Mouse (Mus musculus) forebrain, embryonic 10.5 days (tissue): ENCODE data around the gene Car10. TPM values are rescaled to one million over a fixed set of nuclear protein-coding genes. Genes with fewer than 3 reads are reported as not detected.

ENCODE experiments used
- DNase-seq: peaks from one replicate; pipeline ENCODE4 v3.0.0-alpha.2; 2017; ENCODE audit warnings: low spot score; ENCODE audit errors: extremely low spot score
- H3K27ac ChIP-seq: fragments of 300-500 bp; sonication (generic); 2 replicates; pipeline ENCODE4 v1.5.1; 2016; ENCODE audit warnings: mild to moderate bottlenecking
- H3K27me3 ChIP-seq: fragments of 300-500 bp; sonication (generic); 2 replicates; pipeline ENCODE4 v1.6.1; 2016; ENCODE audit warnings: mild to moderate bottlenecking; ENCODE audit not compliant: poor library complexity, severe bottlenecking
- H3K36me3 ChIP-seq: fragments of 300-500 bp; sonication (generic); replicated peaks from 2 replicates; pipeline ENCODE4 v1.6.1; 2016; ENCODE audit warnings: mild to moderate bottlenecking, moderate library complexity
- H3K4me1 ChIP-seq: fragments of 300-500 bp; sonication (generic); 2 replicates; pipeline ENCODE4 v1.6.1; 2016
- H3K4me3 ChIP-seq: fragments of 300-500 bp; sonication (generic); 2 replicates; pipeline ENCODE4 v1.5.1; 2016; ENCODE audit warnings: mild to moderate bottlenecking, moderate library complexity
- H3K9me3 ChIP-seq: fragments of 300-500 bp; sonication (generic); 2 replicates; pipeline ENCODE4 v1.6.1; 2016; ENCODE audit warnings: mild to moderate bottlenecking, moderate library complexity
- WGBS: fragments of 180-500 bp; shearing (Covaris S2); methylation state at CpG from one replicate; pipeline ENCODE4 v1.1.7; 2016; 5-methylcytosine and 5-hydroxymethylcytosine counted together
- polyA plus RNA-seq: library from polyadenylated mRNA; unstranded; fragments of >200 nt; fragmentation: Nextera tagmentation; extraction: Ambion mirVana; gene quantifications from 2 replicates; pipeline ENCODE4 v1.2.1, GENCODE M21; 2016

The Car10 gene
- polyA plus RNA-seq, 1 experiment from 2014 or later: 0.41 TPM

GRCm38 (mm10) chr11:93188621-93189020 lies 90.8 kb downstream of the Car10 start:
- Histone ChIP-seq H3K9me3 (no peaks in the 10 kb centered on the region), H3K27me3 (no peaks in the 10 kb centered on the region), H3K27ac (no peak overlapping the region), H3K4me3 (no peak overlapping the region), H3K36me3 (no peaks in the 10 kb centered on the region), H3K4me1 (no peaks in the 10 kb centered on the region)
- 81% methylated on average over 5 of the region's 5 CpGs for WGBS
- DNase-seq: no peak

DNA sequence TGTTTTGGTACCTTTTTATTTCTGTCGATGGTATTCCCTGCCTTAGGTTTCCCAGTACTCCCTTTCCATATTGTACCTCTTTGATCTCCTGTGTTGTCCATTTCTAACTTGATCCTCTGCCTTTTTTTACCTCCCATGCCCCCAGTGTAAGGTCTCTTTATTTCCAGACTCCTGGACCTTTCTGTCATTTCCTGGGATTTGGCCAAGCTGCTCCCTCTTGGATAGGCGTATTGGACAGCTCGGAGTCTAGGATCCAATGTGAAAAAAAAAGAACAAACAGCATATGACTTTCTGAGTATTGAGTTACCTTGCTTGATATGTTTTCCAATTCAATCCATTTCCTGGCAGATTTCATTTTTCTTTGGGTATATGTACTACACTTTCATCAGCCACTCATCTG lies 102.2 kb downstream of the Car10 start:
- 96% methylated on average over 3 of the region's 3 CpGs for WGBS
- Histone ChIP-seq H3K4me1 (no peaks in the 10 kb centered on the region), H3K9me3 (no peaks in the 10 kb centered on the region), H3K27me3 (no peaks in the 10 kb centered on the region), H3K4me3 (no peak overlapping the region), H3K36me3 (no peaks in the 10 kb centered on the region), H3K27ac (no peak overlapping the region)
- DNase-seq: no peak

DNA sequence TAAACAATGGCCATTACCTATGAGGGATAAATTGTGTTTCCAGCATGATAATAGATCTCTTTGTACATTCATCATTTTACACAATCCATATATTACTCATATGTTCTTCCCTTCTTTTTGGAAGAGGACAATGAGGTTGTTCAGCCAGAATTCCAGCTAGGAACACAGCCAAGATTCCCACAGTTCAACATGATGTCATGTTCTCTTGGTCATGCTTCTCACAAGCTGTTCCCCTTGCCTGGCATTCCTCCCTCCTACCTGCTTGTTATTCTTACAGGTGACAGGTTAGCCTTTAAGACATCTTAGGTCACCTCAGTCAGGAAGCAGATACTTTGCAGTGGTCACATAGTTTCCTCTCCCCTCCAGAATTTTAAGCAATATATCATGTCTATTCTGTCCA lies 119.6 kb downstream of the Car10 start:
- no peaks in the 10 kb centered on the region for H3K9me3 ChIP-seq
- no peak overlapping the region for H3K4me3 ChIP-seq
- no peak for DNase-seq
- H3K4me1 ChIP-seq: no peaks in the 10 kb centered on the region
- no peaks in the 10 kb centered on the region for H3K27me3 ChIP-seq
- H3K27ac ChIP-seq: no peak overlapping the region
- H3K36me3 ChIP-seq: no peaks in the 10 kb centered on the region

GRCm38 (mm10) chr11:93230057-93230456 lies 132.2 kb downstream of the Car10 start:
- Histone ChIP-seq H3K9me3 (no peaks in the 10 kb centered on the region), H3K36me3 (no peaks in the 10 kb centered on the region), H3K4me3 (no peak overlapping the region), H3K27me3 (no peaks in the 10 kb centered on the region), H3K4me1 (no peaks in the 10 kb centered on the region), H3K27ac (no peak overlapping the region)
- DNase-seq: no peak

DNA sequence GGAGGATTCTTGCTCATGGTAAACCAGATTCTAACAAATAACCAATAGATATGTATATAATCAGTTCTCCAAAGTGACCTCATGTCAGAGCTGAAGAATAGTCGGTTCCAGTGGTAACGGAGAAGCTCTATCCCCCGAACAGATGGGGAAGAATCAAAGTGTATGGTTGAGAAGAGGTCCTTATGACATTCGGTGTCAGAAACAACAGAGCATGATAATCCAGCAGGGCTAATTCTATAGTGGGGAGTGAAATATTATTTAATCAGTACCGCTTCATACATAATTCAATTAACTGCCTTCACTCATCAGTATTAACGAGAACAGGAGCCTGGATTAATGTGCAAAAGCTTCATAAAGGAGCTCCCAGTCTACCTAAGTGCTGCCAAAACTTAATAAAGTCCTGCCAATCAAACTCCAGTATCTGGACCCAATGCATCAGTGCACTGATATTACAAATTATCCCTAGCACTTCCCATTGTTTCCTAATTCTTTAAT lies 152.0 kb downstream of the Car10 start:
- H3K27me3 ChIP-seq: no peaks in the 10 kb centered on the region

DNA sequence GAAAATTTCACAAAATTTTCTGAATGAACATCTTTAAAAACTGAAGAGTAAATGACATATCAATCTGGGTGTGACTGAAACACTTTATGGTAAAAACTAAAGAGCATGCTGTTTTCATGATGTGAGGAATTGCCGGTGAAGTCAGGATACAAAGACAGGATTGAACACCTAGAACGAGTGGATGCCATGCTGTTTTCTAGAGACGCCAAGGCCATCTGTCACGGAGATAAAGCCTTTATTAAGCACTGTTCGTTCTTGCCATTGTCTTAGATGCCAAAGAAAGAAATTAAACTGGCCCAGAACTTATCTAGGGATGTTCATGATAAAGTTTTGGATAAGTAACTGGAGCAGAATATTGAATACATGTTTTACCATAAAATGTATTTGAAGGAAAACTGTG lies 153.9 kb downstream of the Car10 start:
- Histone ChIP-seq H3K4me1 (no peaks in the 10 kb centered on the region), H3K9me3 (no peaks in the 10 kb centered on the region), H3K27me3 (no peaks in the 10 kb centered on the region), H3K27ac (no peak overlapping the region), H3K36me3 (no peaks in the 10 kb centered on the region), H3K4me3 (no peak overlapping the region)
- DNase-seq: no peak
- 81% methylated on average over 5 of the region's 5 CpGs for WGBS

More for the DNA sequence above, 152.0 kb downstream of the Car10 start:
- WGBS: 86% methylated on average over 6 of the region's 6 CpGs
- no peak for DNase-seq
- H3K27ac ChIP-seq: no peak overlapping the region
- no peaks in the 10 kb centered on the region for H3K9me3 ChIP-seq
- no peak overlapping the region for H3K4me3 ChIP-seq
- H3K4me1 ChIP-seq: no peaks in the 10 kb centered on the region
- no peaks in the 10 kb centered on the region for H3K36me3 ChIP-seq

- Histone ChIP-seq H3K36me3 (no peaks in the 10 kb centered on the region), H3K4me3 (no peak overlapping the region), H3K4me1 (no peaks in the 10 kb centered on the region), H3K27me3 (no peaks in the 10 kb centered on the region), H3K9me3 (no peaks in the 10 kb centered on the region), H3K27ac (no peak overlapping the region)
- 80% methylated on average over 3 of the region's 3 CpGs for WGBS
- no peak for DNase-seq
Measured at GRCm38 (mm10) chr11:93263979-93264378, 166.2 kb downstream of the Car10 start.

- WGBS: 67% methylated on average over 6 of the region's 6 CpGs
- Histone ChIP-seq H3K27ac (no peak overlapping the region), H3K4me3 (no peak overlapping the region), H3K4me1 (peaks cover 7% of the 10 kb centered on the region; the same call in 1 of the 2 replicates), H3K27me3 (no peaks in the 10 kb centered on the region), H3K36me3 (no peaks in the 10 kb centered on the region), H3K9me3 (no peaks in the 10 kb centered on the region)
- DNase-seq: no peak
Measured at GRCm38 (mm10) chr11:93272016-93272415, 174.2 kb downstream of the Car10 start.

- H3K9me3 ChIP-seq: no peaks in the 10 kb centered on the region
- WGBS: 75% methylated on average over 6 of the region's 6 CpGs
- H3K27me3 ChIP-seq: no peaks in the 10 kb centered on the region
- DNase-seq: no peak
- H3K4me1 ChIP-seq: peaks cover 7% of the 10 kb centered on the region; the same call in 1 of the 2 replicates
- H3K27ac ChIP-seq: no peak overlapping the region
- no peak overlapping the region for H3K4me3 ChIP-seq
- H3K36me3 ChIP-seq: no peaks in the 10 kb centered on the region
Measured at GRCm38 (mm10) chr11:93273906-93274305, 176.1 kb downstream of the Car10 start.

DNA sequence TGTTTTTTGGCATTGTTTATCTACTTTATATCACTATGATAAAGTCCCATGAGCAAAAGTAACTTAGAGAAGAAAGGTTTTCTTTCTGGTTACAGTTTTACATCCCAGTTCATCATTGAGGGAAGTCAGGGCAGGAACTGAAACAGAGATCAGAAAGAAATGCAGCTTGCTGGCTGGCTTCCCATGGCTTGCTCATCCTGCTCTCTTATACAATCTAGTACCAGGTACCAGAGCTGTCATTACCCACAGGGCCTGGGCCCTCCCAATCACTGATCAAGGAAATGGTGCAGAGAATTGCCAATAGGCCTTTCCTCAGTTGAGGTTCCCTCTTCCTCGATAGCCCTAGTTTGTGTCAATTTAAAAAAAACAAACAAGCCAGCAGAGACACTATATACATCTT lies 195.8 kb downstream of the Car10 start:
- H3K4me3 ChIP-seq: no peak overlapping the region
- H3K27me3 ChIP-seq: no peaks in the 10 kb centered on the region
- H3K4me1 ChIP-seq: no peaks in the 10 kb centered on the region
- H3K27ac ChIP-seq: no peak overlapping the region
- H3K36me3 ChIP-seq: no peaks in the 10 kb centered on the region
- no peak for DNase-seq
- 86% methylated on average over 1 of the region's 1 CpGs for WGBS
- H3K9me3 ChIP-seq: no peaks in the 10 kb centered on the region

DNA sequence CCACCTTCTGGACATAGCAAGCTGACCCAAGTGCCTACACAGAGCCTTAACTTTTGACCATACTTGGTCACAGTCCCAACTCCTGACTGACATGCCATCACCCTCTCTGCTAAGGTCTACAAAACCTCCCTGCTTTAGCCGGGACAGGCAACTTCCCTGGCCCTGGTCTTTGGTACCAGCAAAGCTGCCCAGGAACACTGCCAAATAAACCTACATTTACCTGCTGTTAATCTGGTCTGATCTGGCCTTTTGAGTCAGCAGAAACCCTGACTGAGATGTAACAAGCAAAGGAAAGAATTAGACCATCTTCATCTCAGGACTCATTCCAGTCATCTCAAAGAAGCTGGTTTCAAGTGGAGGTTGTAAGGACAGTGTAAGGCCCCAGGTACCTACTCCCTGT lies 212.2 kb downstream of the Car10 start:
- no peak for DNase-seq
- Histone ChIP-seq H3K4me1 (no peaks in the 10 kb centered on the region), H3K27me3 (no peaks in the 10 kb centered on the region), H3K27ac (no peak overlapping the region), H3K36me3 (no peaks in the 10 kb centered on the region), H3K9me3 (no peaks in the 10 kb centered on the region), H3K4me3 (no peak overlapping the region)
- 94% methylated on average over 1 of the region's 1 CpGs for WGBS

DNA sequence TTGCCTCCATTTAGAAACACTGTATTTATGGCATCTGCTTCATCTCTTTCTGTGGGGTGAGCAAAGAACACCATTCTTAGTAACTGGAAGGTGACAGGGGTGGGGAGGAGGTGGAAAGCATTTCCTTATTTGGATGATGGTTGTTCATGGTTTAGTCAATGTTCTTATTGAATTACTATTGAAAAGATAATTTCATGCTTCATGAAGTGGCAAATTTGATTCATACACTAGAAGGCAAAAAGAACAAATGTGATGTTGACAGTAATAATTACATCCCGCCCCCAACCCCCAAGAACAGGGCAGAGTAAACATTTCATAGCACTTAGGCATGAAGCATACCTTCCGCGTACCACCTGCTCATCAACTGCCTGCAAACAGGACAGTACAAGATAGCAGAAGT lies 239.9 kb downstream of the Car10 start:
- H3K4me3 ChIP-seq: no peak overlapping the region
- WGBS: 83% methylated on average over 3 of the region's 3 CpGs
- H3K9me3 ChIP-seq: no peaks in the 10 kb centered on the region
- no peaks in the 10 kb centered on the region for H3K27me3 ChIP-seq
- peaks cover 7% of the 10 kb centered on the region; the same call in 1 of the 2 replicates for H3K4me1 ChIP-seq
- DNase-seq: no peak
- no peaks in the 10 kb centered on the region for H3K36me3 ChIP-seq
- H3K27ac ChIP-seq: no peak overlapping the region

GRCm38 (mm10) chr11:93343961-93344360 lies 246.1 kb downstream of the Car10 start:
- H3K9me3 ChIP-seq: no peaks in the 10 kb centered on the region
- H3K27ac ChIP-seq: no peak overlapping the region
- DNase-seq: no peak
- H3K27me3 ChIP-seq: no peaks in the 10 kb centered on the region
- no peaks in the 10 kb centered on the region for H3K4me1 ChIP-seq
- WGBS: 86% methylated on average over 3 of the region's 3 CpGs
- no peaks in the 10 kb centered on the region for H3K36me3 ChIP-seq
- H3K4me3 ChIP-seq: no peak overlapping the region

- WGBS: 77% methylated on average over 3 of the region's 3 CpGs
- no peaks in the 10 kb centered on the region for H3K9me3 ChIP-seq
- no peaks in the 10 kb centered on the region for H3K27me3 ChIP-seq
- H3K4me3 ChIP-seq: no peak overlapping the region
- no peaks in the 10 kb centered on the region for H3K4me1 ChIP-seq
- no peaks in the 10 kb centered on the region for H3K36me3 ChIP-seq
- no peak for DNase-seq
- H3K27ac ChIP-seq: no peak overlapping the region
Measured at GRCm38 (mm10) chr11:93344869-93345268, 247.0 kb downstream of the Car10 start.
